Mouse (Mus musculus): ENCODE results near the gene Dbil5. TPM values are rescaled to one million over a fixed set of nuclear protein-coding genes. Genes with fewer than 3 reads are reported as not detected.
A peak's percentile ranks its signal among the peaks of the same experiment; 100 is the strongest.

The Dbil5 gene
- polyA plus RNA-seq, 1 experiment from 2014 or later = 1.3 TPM

DNA sequence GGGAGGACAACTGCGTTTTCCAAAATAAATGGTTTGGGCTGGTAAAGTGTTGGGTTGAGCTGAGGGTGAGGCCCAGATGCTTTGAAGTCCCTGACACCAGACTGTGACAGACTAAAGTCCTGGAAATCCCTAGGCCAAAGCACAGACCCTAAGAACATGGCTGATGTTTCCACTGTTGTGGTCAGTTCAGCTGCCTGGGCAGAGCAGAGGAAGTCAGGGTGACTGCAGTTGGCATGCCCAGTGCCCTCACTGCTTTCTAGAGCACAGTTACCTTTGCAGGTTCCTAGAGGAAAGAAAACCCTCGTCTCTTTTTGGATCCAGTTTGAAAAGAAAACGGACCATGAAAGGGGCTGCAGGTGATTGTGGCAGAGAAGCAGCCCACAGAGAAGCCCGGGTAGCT lies 40.0 kb downstream of the Dbil5 start:
- H3K27me3 ChIP-seq (ENCODE audit: control insufficient read depth, insufficient read depth, low read length) = no peaks in the 10 kb centered on the region
- no peak for ATAC-seq (ENCODE audit: insufficient number of reproducible peaks, insufficient read depth, low FRiP score, low read depth)
- H3K27ac ChIP-seq (ENCODE audit: low read length) = no peak overlapping the region
- H3K9ac ChIP-seq (replicated peaks; ENCODE audit: low read depth, low read length) = no peak overlapping the region
- no peaks in the 10 kb centered on the region for H3K4me1 ChIP-seq (ENCODE audit: control insufficient read depth, insufficient read depth, low read length)
- no peaks in the 10 kb centered on the region for H3K9me3 ChIP-seq (ENCODE audit: control insufficient read depth, low read depth, low read length)
- no peak overlapping the region for H3K4me3 ChIP-seq (ENCODE audit: low read depth, low read length)
- no peak overlapping the region for H3K4me2 ChIP-seq (replicated peaks; ENCODE audit: low read depth, low read length)
- peaks cover 16% of the 10 kb centered on the region for H3K36me3 ChIP-seq (ENCODE audit: control insufficient read depth, insufficient read depth, low read length)
- WGBS = 65% methylated on average over 4 of the region's 4 CpGs

- ATAC-seq (ENCODE audit: insufficient number of reproducible peaks, insufficient read depth, low FRiP score, low read depth) = no peak
- H3K27me3 ChIP-seq (ENCODE audit: control insufficient read depth, insufficient read depth, low read length) = no peaks in the 10 kb centered on the region
- 72% methylated on average over 6 of the region's 6 CpGs for WGBS
Measured at GRCm38 (mm10) chr11:76258511-76258910, 41.1 kb downstream of the Dbil5 start.

GRCm38 (mm10) chr11:76260208-76261050 lies 43.0 kb downstream of the Dbil5 start:
- Histone ChIP-seq H3K27ac (ENCODE audit: low read length) (no peak overlapping the region), H3K27me3 (ENCODE audit: control insufficient read depth, insufficient read depth, low read length) (no peaks in the 10 kb centered on the region), H3K4me1 (ENCODE audit: control insufficient read depth, insufficient read depth, low read length) (0 out of 2 replicates have a peak, but pooled peaks cover 2% of the 10 kb centered on the region), H3K4me2 (replicated peaks; ENCODE audit: low read depth, low read length) (no peak overlapping the region), H3K36me3 (ENCODE audit: control insufficient read depth, insufficient read depth, low read length) (peaks cover 19% of the 10 kb centered on the region), H3K9ac (replicated peaks; ENCODE audit: low read depth, low read length) (no peak overlapping the region), H3K9me3 (ENCODE audit: control insufficient read depth, low read depth, low read length) (no peaks in the 10 kb centered on the region), H3K4me3 (ENCODE audit: low read depth, low read length) (no peak overlapping the region)
- no peak; the same call in 1 of the 2 replicates for ATAC-seq (ENCODE audit: insufficient number of reproducible peaks, insufficient read depth, low FRiP score, low read depth)
- WGBS = 67% methylated on average over 10 of the region's 10 CpGs

More at GRCm38 (mm10) chr11:76258511-76258910, 41.1 kb downstream of the Dbil5 start:
- H3K9ac ChIP-seq (replicated peaks; ENCODE audit: low read depth, low read length) = no peak overlapping the region
- no peak overlapping the region for H3K4me2 ChIP-seq (replicated peaks; ENCODE audit: low read depth, low read length)
- 0 out of 2 replicates have a peak, but pooled peaks cover 2% of the 10 kb centered on the region for H3K4me1 ChIP-seq (ENCODE audit: control insufficient read depth, insufficient read depth, low read length)
- H3K4me3 ChIP-seq (ENCODE audit: low read depth, low read length) = no peak overlapping the region
- peaks cover 18% of the 10 kb centered on the region for H3K36me3 ChIP-seq (ENCODE audit: control insufficient read depth, insufficient read depth, low read length)
- no peak overlapping the region for H3K27ac ChIP-seq (ENCODE audit: low read length)
- H3K9me3 ChIP-seq (ENCODE audit: control insufficient read depth, low read depth, low read length) = no peaks in the 10 kb centered on the region

- Histone ChIP-seq H3K4me1 (ENCODE audit: control insufficient read depth, insufficient read depth, low read length) (0 out of 2 replicates have a peak, but pooled peaks cover 2% of the 10 kb centered on the region), H3K27me3 (ENCODE audit: control insufficient read depth, insufficient read depth, low read length) (no peaks in the 10 kb centered on the region), H3K9me3 (ENCODE audit: control insufficient read depth, low read depth, low read length) (no peaks in the 10 kb centered on the region), H3K4me2 (replicated peaks; ENCODE audit: low read depth, low read length) (no peak overlapping the region), H3K36me3 (ENCODE audit: control insufficient read depth, insufficient read depth, low read length) (peaks cover 19% of the 10 kb centered on the region), H3K27ac (ENCODE audit: low read length) (no peak overlapping the region), H3K4me3 (ENCODE audit: low read depth, low read length) (no peak overlapping the region), H3K9ac (replicated peaks; ENCODE audit: low read depth, low read length) (no peak overlapping the region; the same call in 1 of the 2 replicates)
- 80% methylated on average over 12 of the region's 12 CpGs for WGBS
- ATAC-seq (ENCODE audit: insufficient number of reproducible peaks, insufficient read depth, low FRiP score, low read depth) = no peak
Measured at GRCm38 (mm10) chr11:76261224-76261623, 43.8 kb downstream of the Dbil5 start.

DNA sequence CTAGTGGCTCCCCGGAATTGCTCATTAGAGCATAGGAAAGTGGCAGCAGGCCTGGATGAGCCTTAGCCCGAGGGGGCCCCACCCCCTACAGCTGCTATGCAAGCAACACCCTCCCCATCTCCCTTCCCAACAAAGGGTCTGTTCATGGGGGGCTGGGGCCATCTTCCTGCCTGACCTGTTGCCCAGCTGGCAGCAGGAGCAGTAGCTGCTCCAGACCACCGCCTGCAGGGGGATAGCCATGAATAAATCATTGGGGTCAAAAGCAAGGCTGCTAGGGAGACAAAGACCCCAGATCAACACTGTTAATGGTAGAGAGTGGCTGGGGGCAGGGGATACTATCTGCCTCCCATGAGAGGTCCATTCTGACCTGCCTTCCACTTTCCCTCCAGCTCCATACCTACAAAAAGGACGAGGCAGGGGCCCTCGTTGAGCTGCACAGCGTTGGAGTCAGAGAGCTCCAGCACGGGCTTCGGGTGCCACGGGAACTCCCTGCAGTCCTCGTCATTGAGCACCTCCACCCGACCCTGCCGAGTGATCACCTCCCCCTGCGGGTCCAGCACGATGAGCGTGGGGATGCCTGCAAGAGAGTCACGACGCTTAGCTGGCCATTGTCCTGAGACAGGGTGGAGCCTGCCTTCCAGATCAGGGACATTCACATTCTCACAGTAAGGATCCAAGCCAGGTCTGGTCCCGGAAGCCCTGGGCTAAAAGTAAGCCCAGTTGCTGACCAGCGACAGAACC lies 45.4 kb downstream of the Dbil5 start:
- Histone ChIP-seq H3K4me3 (ENCODE audit: low read depth, low read length) (no peak overlapping the region), H3K9ac (replicated peaks; ENCODE audit: low read depth, low read length) (no peak overlapping the region), H3K9me3 (ENCODE audit: control insufficient read depth, low read depth, low read length) (no peaks in the 10 kb centered on the region), H3K4me1 (ENCODE audit: control insufficient read depth, insufficient read depth, low read length) (0 out of 2 replicates have a peak, but pooled peaks cover 2% of the 10 kb centered on the region), H3K4me2 (replicated peaks; ENCODE audit: low read depth, low read length) (no peak overlapping the region), H3K36me3 (ENCODE audit: control insufficient read depth, insufficient read depth, low read length) (peaks cover 19% of the 10 kb centered on the region), H3K27me3 (ENCODE audit: control insufficient read depth, insufficient read depth, low read length) (no peaks in the 10 kb centered on the region), H3K27ac (ENCODE audit: low read length) (no peak overlapping the region)
- no peak; the same call in 1 of the 2 replicates for ATAC-seq (ENCODE audit: insufficient number of reproducible peaks, insufficient read depth, low FRiP score, low read depth)
- 21% methylated on average over 19 of the region's 19 CpGs for WGBS

DNA sequence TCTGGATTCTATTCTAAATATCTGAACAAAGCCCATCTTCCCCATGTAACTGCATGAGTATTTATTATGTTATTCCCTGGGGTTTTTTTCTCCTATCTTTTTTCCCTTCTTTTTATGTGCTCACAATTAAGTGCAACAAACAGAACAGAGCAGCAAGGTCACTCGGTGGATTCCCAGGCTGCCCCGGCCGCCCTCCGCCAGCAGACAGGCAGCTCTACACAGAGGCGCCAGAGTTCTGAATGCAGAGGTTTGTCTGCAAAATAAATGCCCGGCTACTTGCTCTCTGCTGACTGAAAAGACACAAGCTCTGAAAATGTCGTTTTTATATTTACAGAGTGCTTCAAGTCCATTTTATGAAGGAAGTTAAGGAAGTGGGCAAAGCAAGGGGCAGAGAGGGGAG lies 50.1 kb downstream of the Dbil5 start:
- Histone ChIP-seq H3K27ac (ENCODE audit: low read length) (peak overlapping the region; percentile 28; the same call in 1 of the 2 replicates), H3K9me3 (ENCODE audit: control insufficient read depth, low read depth, low read length) (no peaks in the 10 kb centered on the region), H3K9ac (replicated peaks; ENCODE audit: low read depth, low read length) (no peak overlapping the region), H3K36me3 (ENCODE audit: control insufficient read depth, insufficient read depth, low read length) (peaks cover 3% of the 10 kb centered on the region; the same call in 1 of the 2 replicates), H3K4me1 (ENCODE audit: control insufficient read depth, insufficient read depth, low read length) (0 out of 2 replicates have a peak, but pooled peaks cover 2% of the 10 kb centered on the region), H3K27me3 (ENCODE audit: control insufficient read depth, insufficient read depth, low read length) (no peaks in the 10 kb centered on the region), H3K4me3 (ENCODE audit: low read depth, low read length) (no peak overlapping the region), H3K4me2 (replicated peaks; ENCODE audit: low read depth, low read length) (no peak overlapping the region)
- ATAC-seq (ENCODE audit: insufficient number of reproducible peaks, insufficient read depth, low FRiP score, low read depth) = no peak
- WGBS = 64% methylated on average over 7 of the region's 7 CpGs

DNA sequence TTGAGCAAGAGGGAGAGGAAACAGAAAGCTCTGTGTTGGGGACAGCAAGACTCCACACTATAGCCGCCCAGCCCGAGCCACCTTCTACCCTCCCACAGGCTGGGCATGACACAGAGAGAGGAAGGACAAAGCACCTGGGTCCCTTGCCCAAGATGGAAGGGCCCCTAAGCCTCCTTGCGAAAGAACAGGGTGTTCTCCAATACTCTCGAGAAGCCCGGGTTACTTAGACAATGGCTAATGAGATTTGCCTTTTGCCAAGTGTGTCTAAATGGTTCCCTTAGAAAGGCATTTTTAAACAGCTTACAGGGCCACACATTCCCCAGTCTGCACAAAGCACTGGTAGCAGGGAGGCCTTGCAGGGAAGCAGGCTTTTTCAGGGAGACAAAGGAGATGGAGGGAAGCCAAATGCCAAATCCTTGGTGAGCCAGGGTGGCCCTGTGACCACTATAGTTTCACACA lies 50.6 kb downstream of the Dbil5 start:
- H3K4me2 ChIP-seq (replicated peaks; ENCODE audit: low read depth, low read length) = no peak overlapping the region
- no peaks in the 10 kb centered on the region for H3K27me3 ChIP-seq (ENCODE audit: control insufficient read depth, insufficient read depth, low read length)
- 60% methylated on average over 5 of the region's 5 CpGs for WGBS
- H3K4me1 ChIP-seq (ENCODE audit: control insufficient read depth, insufficient read depth, low read length) = no peaks in the 10 kb centered on the region
- H3K36me3 ChIP-seq (ENCODE audit: control insufficient read depth, insufficient read depth, low read length) = peaks cover 3% of the 10 kb centered on the region; the same call in 1 of the 2 replicates
- no peaks in the 10 kb centered on the region for H3K9me3 ChIP-seq (ENCODE audit: control insufficient read depth, low read depth, low read length)
- peak overlapping the region; percentile 39; the same call in 1 of the 2 replicates for H3K27ac ChIP-seq (ENCODE audit: low read length)
- no peak overlapping the region for H3K9ac ChIP-seq (replicated peaks; ENCODE audit: low read depth, low read length)
- no peak overlapping the region for H3K4me3 ChIP-seq (ENCODE audit: low read depth, low read length)
- no peak for ATAC-seq (ENCODE audit: insufficient number of reproducible peaks, insufficient read depth, low FRiP score, low read depth)

Measured in stomach, embryonic 14.5 days (tissue).